Mouse (Mus musculus): ENCODE measurements around the gene Tars2. TPM values are rescaled to one million over a fixed set of nuclear protein-coding genes. Genes with fewer than 3 reads are reported as not detected.

Tars2 gene
- total and polyA plus RNA-seq, 3 experiments, result 59.8 to 97.6 (median 71.1) TPM

GRCm38 (mm10) chr3:95716075-95716474 lies 43.9 kb downstream of the Tars2 start:
- Histone ChIP-seq H3K9me3 (replicated peaks; ENCODE audit: low read length) (peaks cover 6% of the 10 kb centered on the region), H3K4me1 (ENCODE audit: control insufficient read depth in 1 of 2, insufficient read depth in 2 of 2) (peaks cover 5 to 22% of the 10 kb centered on the region in 2 experiments), H3K36me3 (replicated peaks in 1 of 2; ENCODE audit: control insufficient read depth in 1 of 2, insufficient read depth in 1 of 2, low read length in 1 of 2) (no peaks in the 10 kb centered on the region), H3K27me3 (replicated peaks) (no peaks in the 10 kb centered on the region), H3K4me2 (ENCODE audit: insufficient read depth, low read depth, poor library complexity, severe bottlenecking) (no peak overlapping the region), H3K79me2 (replicated peaks; ENCODE audit: control insufficient read depth, extremely low read depth, insufficient read depth, poor library complexity, severe bottlenecking) (no peaks in the 10 kb centered on the region), H3K4me3 (replicated peaks in 1 of 3; ENCODE audit: low read depth in 2 of 3, low read length in 2 of 3, poor library complexity in 1 of 3) (no peak overlapping the region), H3K9ac (ENCODE audit: insufficient read depth, low read depth) (no peak overlapping the region), H3K27ac (ENCODE audit: insufficient read depth, low read depth) (no peak overlapping the region)
- in situ Hi-C loops (cut with MboI; ENCODE audit: low pct_ligation_motif_present, low pct_unique_long_range_greater_than_20kb, low sequenced_read_pairs), result no loop called here
- DNase-seq (ENCODE audit: extremely low read depth), result no peak
- dilution Hi-C loops (cut with MboI; ENCODE audit: extremely low pct_ligation_motif_present, extremely low pct_unique_long_range_greater_than_20kb, low sequenced_read_pairs), result no loop called here
- peak; percentile 51; the same call in 1 of the 2 replicates for TF ChIP-seq ELF1 (IDR thresholded peaks at IDR 0.05; ENCODE audit: low read depth, low read length)
- peak; percentile 90 for TF ChIP-seq TBP (conservative IDR thresholded peaks at IDR 0.05; ENCODE audit: low read depth, low read length)
- TF ChIP-seq IRF4 (IDR thresholded peaks at IDR 0.05; ENCODE audit: low read depth, low read length), result peak; percentile 76
- no peak for TF ChIP-seq USF1 (IDR thresholded peaks at IDR 0.05; ENCODE audit: low read depth, low read length)
- peak; percentile 15; the same call in 1 of the 2 replicates for TF ChIP-seq MEF2A (IDR thresholded peaks at IDR 0.05; ENCODE audit: borderline replicate concordance, low read depth, low read length)

DNA sequence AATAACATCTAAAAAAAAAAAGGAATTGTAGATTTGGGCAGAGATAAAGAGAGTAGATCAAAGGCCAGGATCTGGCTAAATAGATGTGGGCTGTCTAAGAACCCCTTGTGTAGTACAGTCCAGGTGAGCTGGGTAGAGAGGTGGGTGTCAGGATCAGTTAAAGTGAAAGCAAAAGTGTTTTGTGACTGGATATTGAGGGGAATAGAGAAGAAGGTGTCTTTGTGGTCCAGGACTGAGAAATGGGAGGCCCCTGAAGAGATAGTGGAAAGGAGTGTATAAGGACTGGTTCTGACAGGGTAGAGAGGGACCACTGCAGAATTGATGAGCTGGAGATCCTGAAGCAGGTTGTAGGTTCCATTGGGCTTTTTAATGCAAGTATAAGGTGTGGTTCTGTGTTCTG lies 50.0 kb downstream of the Tars2 start:
- TF ChIP-seq IRF4 (IDR thresholded peaks at IDR 0.05; ENCODE audit: low read depth, low read length) (no peak), ZKSCAN1 (IDR thresholded peaks at IDR 0.05; ENCODE audit: borderline replicate concordance, low read depth, low read length) (no peak), MAX (IDR thresholded peaks at IDR 0.05; ENCODE audit: low read length) (no peak), MAZ (IDR thresholded peaks at IDR 0.05; ENCODE audit: low read depth, low read length) (no peak), ZC3H11A (IDR thresholded peaks at IDR 0.05; ENCODE audit: low read depth, low read length) (no peak), RCOR1 (conservative IDR thresholded peaks at IDR 0.05; ENCODE audit: low read depth, low read length) (no peak), SMC3 (IDR thresholded peaks at IDR 0.05; ENCODE audit: low read depth, low read length) (no peak), E2F4 (IDR thresholded peaks at IDR 0.05; ENCODE audit: insufficient replicate concordance, low read depth, low read length) (no peak), MXI1 (IDR thresholded peaks at IDR 0.05; ENCODE audit: low read depth, low read length) (no peak), MAFK (IDR thresholded peaks at IDR 0.05; ENCODE audit: insufficient replicate concordance, low read length) (no peak), CHD2 (IDR thresholded peaks at IDR 0.05; ENCODE audit: low read length) (no peak), NRF1 (IDR thresholded peaks at IDR 0.05; ENCODE audit: low read depth, low read length) (no peak), CTCF (conservative IDR thresholded peaks at IDR 0.05 in 1 of 2, IDR thresholded peaks at IDR 0.05 in 1 of 2; ENCODE audit: low read depth in 2 of 2, low read length in 2 of 2) (no peak)
- H3K79me2 ChIP-seq (replicated peaks; ENCODE audit: control insufficient read depth, extremely low read depth, insufficient read depth, poor library complexity, severe bottlenecking), result no peaks in the 10 kb centered on the region
- in situ Hi-C loops (cut with MboI; ENCODE audit: low pct_ligation_motif_present, low pct_unique_long_range_greater_than_20kb, low sequenced_read_pairs), result no loop called here
- H3K4me2 ChIP-seq (ENCODE audit: insufficient read depth, low read depth, poor library complexity, severe bottlenecking), result no peak overlapping the region
- H3K4me1 ChIP-seq (ENCODE audit: control insufficient read depth in 1 of 2, insufficient read depth in 2 of 2), result peaks cover 9 to 22% of the 10 kb centered on the region in 2 experiments; a peak in 3 of 4 replicates
- H3K9me3 ChIP-seq (replicated peaks; ENCODE audit: low read length), result peaks cover 6% of the 10 kb centered on the region
- dilution Hi-C loops (cut with MboI; ENCODE audit: extremely low pct_ligation_motif_present, extremely low pct_unique_long_range_greater_than_20kb, low sequenced_read_pairs), result no loop called here
- no peaks in the 10 kb centered on the region for H3K36me3 ChIP-seq (replicated peaks in 1 of 2; ENCODE audit: control insufficient read depth in 1 of 2, insufficient read depth in 1 of 2, low read length in 1 of 2)
- no peak overlapping the region for H3K4me3 ChIP-seq (replicated peaks in 1 of 3; ENCODE audit: low read depth in 2 of 3, low read length in 2 of 3, poor library complexity in 1 of 3)
- no peak for DNase-seq (ENCODE audit: extremely low read depth)
- no peaks in the 10 kb centered on the region for H3K27me3 ChIP-seq (replicated peaks)
- H3K27ac ChIP-seq (ENCODE audit: insufficient read depth, low read depth), result no peak overlapping the region
- H3K9ac ChIP-seq (ENCODE audit: insufficient read depth, low read depth), result no peak overlapping the region

Data from CH12.LX (cell line).